Mouse (Mus musculus) liver, postnatal 0 days (tissue): Measurements from ENCODE around the gene Wnt7b.

Source experiments
- CTCF ChIP-seq: sonication (generic); IDR thresholded peaks from 2 replicates; pipeline ENCODE4 v1.5.1; 2016; ENCODE audit warnings: antibody characterized with exemption, low read depth
- EP300 ChIP-seq: IDR thresholded peaks from 2 replicates; pipeline ENCODE4 v1.6.1; 2016; ENCODE audit warnings: antibody characterized with exemption, low read depth, mild to moderate bottlenecking

- TF ChIP-seq CTCF, result no peak
- TF ChIP-seq EP300, result no peak
Observed at GRCm38 (mm10) chr15:85506680-85507079, 75.6 kb downstream of the Wnt7b start.
